Mouse (Mus musculus) heart, postnatal 0 days (tissue): ENCODE results near the gene Cbs. TPM values are rescaled to one million over a fixed set of nuclear protein-coding genes. Genes with fewer than 3 reads are reported as not detected.
"Not testable (repeated sequence)": the region's sequence is repeated elsewhere in the genome, so short reads cannot be mapped to it uniquely, and the experiment has no call there.

Experiments used
- ATAC-seq: fragments of 200-750 bp; cut with Nextera tagmentation; 2 replicates; pipeline ENCODE4 v1.8.0; 2017; ENCODE audit warnings: low read depth, moderate number of reproducible peaks, moderate library complexity; ENCODE audit not compliant: insufficient read depth
- DNase-seq: peaks from one replicate; pipeline ENCODE4 v3.0.0-alpha.2; 2016; ENCODE audit warnings: low spot score
- H3K27ac ChIP-seq: fragments of 300-500 bp; sonication (generic); 2 replicates; pipeline ENCODE4 v1.5.1; 2014; ENCODE audit warnings: low read depth, mild to moderate bottlenecking
- H3K27me3 ChIP-seq: fragments of 300-500 bp; sonication (generic); 2 replicates; pipeline ENCODE4 v1.6.1; 2014; ENCODE audit warnings: low read length, mixed read lengths; ENCODE audit not compliant: control insufficient read depth, insufficient read depth
- H3K36me3 ChIP-seq: fragments of 300-500 bp; sonication (generic); replicated peaks from 2 replicates; pipeline ENCODE4 v1.6.1; 2014; ENCODE audit warnings: low read length, mixed read lengths; ENCODE audit not compliant: control insufficient read depth, insufficient read depth
- H3K4me1 ChIP-seq: fragments of 300-500 bp; sonication (generic); 2 replicates; pipeline ENCODE4 v1.6.1; 2014; ENCODE audit warnings: antibody characterized with exemption; ENCODE audit not compliant: control insufficient read depth, insufficient read depth
- H3K4me2 ChIP-seq: fragments of 300-500 bp; sonication (generic); 2 replicates; pipeline ENCODE4 v1.6.1; 2014; ENCODE audit warnings: low read depth, mild to moderate bottlenecking, low read length, moderate library complexity
- H3K4me3 ChIP-seq: fragments of 300-500 bp; sonication (generic); 2 replicates; pipeline ENCODE4 v1.5.1; 2014; ENCODE audit warnings: low read depth, low read length
- H3K9ac ChIP-seq: fragments of 300-500 bp; sonication (generic); replicated peaks from 2 replicates; pipeline ENCODE4 v1.6.1; 2014; ENCODE audit warnings: low read depth, low read length, mixed read lengths
- H3K9me3 ChIP-seq: fragments of 300-500 bp; sonication (generic); replicated peaks from 2 replicates; pipeline ENCODE4 v1.6.1; 2016; ENCODE audit warnings: low read length; ENCODE audit not compliant: control insufficient read depth
- CTCF ChIP-seq: IDR thresholded peaks from 2 replicates; pipeline ENCODE4 v1.5.1; 2016; ENCODE audit warnings: antibody characterized with exemption, control low read depth, low read depth
- EP300 ChIP-seq: IDR thresholded peaks from 2 replicates; pipeline ENCODE4 v1.6.1; 2016; ENCODE audit warnings: antibody characterized with exemption, low read depth
- WGBS: fragments of 180-500 bp; shearing (Covaris S2); extraction: QIAGEN DNeasy Blood & Tissue Kit; methylation state at CpG from one replicate; pipeline ENCODE4 v1.1.7; 2014; 5-methylcytosine and 5-hydroxymethylcytosine counted together
- polyA plus RNA-seq: library from polyadenylated mRNA; unstranded; fragments of >200 nt; fragmentation: Nextera tagmentation; extraction: Ambion mirVana; gene quantifications from 2 replicates; pipeline ENCODE4 v1.2.1, GENCODE M21; 2015
- total RNA-seq: library from RNA; depleted of rRNA; stranded (reverse); fragments of >200 nt; gene quantifications from 2 replicates; pipeline ENCODE4 v1.2.3, GENCODE M21; 2014; ENCODE audit warnings: low replicate concordance

Gene Cbs
- total and polyA plus RNA-seq, 2 experiments from 2014 or later = 0.27 to 2.1 TPM

DNA sequence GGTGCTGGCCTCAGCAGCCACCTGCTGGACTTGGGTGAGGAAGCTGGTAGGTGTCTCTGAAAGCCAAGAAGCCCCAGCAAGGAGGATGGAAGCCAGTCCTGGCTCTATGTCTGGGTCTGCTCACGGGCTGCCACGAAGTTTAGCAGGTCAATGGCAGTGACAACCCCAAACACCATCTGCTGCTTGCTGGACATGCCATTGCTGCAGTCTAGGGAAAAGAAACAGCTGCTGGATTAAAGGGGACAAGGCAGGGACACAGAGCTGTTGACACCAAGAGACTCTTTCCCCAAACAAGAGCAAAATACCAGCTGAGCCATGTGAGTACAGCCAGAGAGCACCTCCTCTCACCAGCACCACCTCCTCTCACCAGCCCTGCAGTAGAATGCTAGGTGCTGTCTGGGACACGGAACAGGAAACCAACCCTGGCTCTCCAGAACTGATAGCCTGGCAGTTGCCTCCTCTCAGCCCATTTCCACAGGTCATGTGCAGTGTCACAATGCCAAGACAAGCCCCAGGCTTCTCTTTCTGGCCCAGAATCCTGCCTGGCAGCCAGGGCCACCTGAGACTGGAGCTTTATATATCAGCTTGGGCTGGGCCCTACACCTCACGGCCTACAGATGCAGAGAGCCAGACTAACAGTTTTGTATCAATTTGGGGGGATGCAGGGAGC is 23.8 kb downstream of the Cbs start:
- no peak overlapping the region for H3K4me3 ChIP-seq
- ATAC-seq (peak; percentile 20; the same call in 1 of the 2 replicates), DNase-seq (no peak)
- no peak overlapping the region for H3K4me2 ChIP-seq
- H3K9ac ChIP-seq = no peak overlapping the region
- no peaks in the 10 kb centered on the region for H3K36me3 ChIP-seq
- no peak overlapping the region for H3K27ac ChIP-seq
- H3K9me3 ChIP-seq = no peaks in the 10 kb centered on the region
- H3K4me1 ChIP-seq = no peaks in the 10 kb centered on the region
- no peak for TF ChIP-seq EP300
- TF ChIP-seq CTCF = no peak
- WGBS = 39% methylated on average over 4 of the region's 4 CpGs
- H3K27me3 ChIP-seq = no peaks in the 10 kb centered on the region

DNA sequence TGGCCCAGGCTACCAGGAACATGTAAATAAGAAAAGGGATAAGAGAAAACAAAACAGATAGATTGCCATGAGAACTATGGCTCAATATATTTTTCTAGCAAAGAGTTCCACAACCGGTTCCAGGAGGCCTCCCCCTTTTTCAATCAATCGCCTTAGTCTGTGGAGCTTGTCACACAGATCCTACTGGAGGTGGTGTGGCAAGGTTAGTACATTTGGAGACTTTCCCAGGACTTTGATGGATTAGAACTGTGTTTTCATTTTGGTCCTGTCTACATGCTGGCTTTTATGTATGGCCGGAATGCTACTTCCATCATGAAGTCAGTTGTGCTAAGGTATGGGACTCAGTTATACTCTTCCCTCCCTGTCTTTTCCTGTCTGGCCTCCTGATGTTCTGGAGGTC is 27.1 kb downstream of the Cbs start:
- Histone ChIP-seq H3K36me3 (peaks cover 18% of the 10 kb centered on the region), H3K27ac (no peak overlapping the region), H3K27me3 (no peaks in the 10 kb centered on the region), H3K4me1 (no peaks in the 10 kb centered on the region), H3K9ac (no peak overlapping the region), H3K4me2 (no peak overlapping the region), H3K9me3 (no peaks in the 10 kb centered on the region), H3K4me3 (no peak overlapping the region)
- ATAC-seq (no peak), DNase-seq (no peak)
- TF ChIP-seq EP300 (no peak), CTCF (no peak)
- WGBS = 87% methylated on average over 3 of the region's 3 CpGs

DNA sequence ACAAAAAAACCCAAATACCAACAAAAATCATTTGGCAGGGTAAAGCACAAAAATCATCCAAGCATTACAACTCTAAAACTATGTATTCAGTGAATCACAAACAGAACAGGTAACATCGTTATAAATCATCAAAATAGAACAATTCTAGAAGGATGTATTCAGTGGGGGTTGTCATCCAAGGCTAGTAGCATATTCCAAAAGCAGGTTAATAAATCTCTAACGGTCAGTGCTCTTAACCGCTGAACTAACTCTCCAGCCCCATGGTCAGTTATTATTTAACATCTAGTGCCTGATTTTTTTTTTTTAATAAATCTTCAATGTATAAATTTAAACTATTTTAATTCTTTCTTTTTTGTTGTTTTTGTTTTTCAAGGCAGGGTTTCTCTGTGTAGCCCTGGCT is 27.9 kb downstream of the Cbs start:
- 94% methylated on average over 3 of the region's 3 CpGs for WGBS
- H3K4me3 ChIP-seq, DNase-seq, H3K27me3 ChIP-seq, H3K4me1 ChIP-seq, ATAC-seq, H3K9ac ChIP-seq, H3K27ac ChIP-seq, H3K4me2 ChIP-seq, H3K9me3 ChIP-seq: not testable (repeated sequence)
- peaks cover 25% of the 10 kb centered on the region for H3K36me3 ChIP-seq

DNA sequence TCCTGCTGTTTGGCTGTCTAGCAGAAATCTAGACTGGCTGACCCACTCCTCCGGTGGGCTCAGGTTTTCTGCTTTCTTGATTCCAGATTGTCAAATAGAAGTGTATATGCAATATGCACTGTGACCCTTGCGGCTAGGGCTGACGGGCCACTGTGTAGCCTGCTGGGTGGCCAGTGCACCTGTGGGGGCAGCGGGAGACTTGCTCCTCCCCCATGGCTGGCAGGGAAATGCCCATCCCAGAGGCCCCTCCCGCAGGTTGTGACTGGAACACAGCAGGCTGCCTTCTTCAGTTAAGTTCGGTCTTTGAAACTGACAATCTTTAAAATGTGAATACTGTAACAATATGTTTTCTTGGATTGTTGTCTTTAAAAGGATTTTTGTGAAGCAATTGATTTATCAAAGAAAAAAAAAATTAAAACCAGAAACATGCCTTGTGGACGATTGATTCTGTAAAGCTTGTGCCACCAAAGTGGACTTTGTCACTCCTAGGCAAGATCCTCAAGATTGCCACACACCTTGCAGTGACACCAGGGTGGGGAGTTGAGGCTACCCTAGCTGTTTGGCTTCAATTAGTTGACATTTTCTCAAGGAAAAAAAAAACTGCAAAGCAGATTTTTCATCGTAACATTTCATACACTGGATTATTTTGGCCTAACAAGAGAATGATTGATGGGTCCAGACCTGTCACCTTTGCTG is 29.6 kb downstream of the Cbs start:
- no peaks in the 10 kb centered on the region for H3K27me3 ChIP-seq
- no peaks in the 10 kb centered on the region for H3K9me3 ChIP-seq
- no peak overlapping the region for H3K27ac ChIP-seq
- DNase-seq (no peak), ATAC-seq (no peak)
- TF ChIP-seq EP300 = no peak
- no peak for TF ChIP-seq CTCF
- no peaks in the 10 kb centered on the region for H3K4me1 ChIP-seq
- H3K4me3 ChIP-seq = no peak overlapping the region
- peaks cover 43% of the 10 kb centered on the region for H3K36me3 ChIP-seq
- H3K9ac ChIP-seq = no peak overlapping the region
- WGBS = 85% methylated on average over 8 of the region's 8 CpGs
- H3K4me2 ChIP-seq = no peak overlapping the region

DNA sequence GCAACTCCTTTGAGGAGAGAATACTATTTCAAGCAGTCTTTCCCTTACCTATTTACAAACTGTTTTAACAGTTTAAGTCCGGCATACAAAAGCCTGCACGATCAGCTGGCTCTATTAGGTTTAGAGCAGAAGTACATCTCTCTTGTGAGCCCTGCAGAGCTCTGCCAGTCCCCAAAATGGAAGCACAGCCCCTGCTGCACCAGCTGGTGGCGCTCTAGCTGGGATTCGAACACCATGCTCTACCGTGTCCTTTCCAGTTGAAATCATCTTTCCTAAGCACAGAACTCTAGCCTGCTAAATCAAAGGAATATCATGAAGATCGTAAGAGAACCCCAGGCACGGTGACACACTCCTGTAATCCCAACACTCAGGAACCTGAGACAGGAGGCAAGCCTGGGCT is 30.6 kb downstream of the Cbs start:
- WGBS = 77% methylated on average over 7 of the region's 7 CpGs
- no peak overlapping the region for H3K27ac ChIP-seq
- H3K4me2 ChIP-seq = no peak overlapping the region
- no peaks in the 10 kb centered on the region for H3K27me3 ChIP-seq
- H3K36me3 ChIP-seq = peaks cover 46% of the 10 kb centered on the region
- H3K9me3 ChIP-seq = no peaks in the 10 kb centered on the region
- DNase-seq (no peak), ATAC-seq (no peak)
- no peak for TF ChIP-seq CTCF
- no peak for TF ChIP-seq EP300
- 0 out of 2 replicates have a peak, but pooled peaks cover 5% of the 10 kb centered on the region for H3K4me1 ChIP-seq
- no peak overlapping the region for H3K4me3 ChIP-seq
- no peak overlapping the region for H3K9ac ChIP-seq

DNA sequence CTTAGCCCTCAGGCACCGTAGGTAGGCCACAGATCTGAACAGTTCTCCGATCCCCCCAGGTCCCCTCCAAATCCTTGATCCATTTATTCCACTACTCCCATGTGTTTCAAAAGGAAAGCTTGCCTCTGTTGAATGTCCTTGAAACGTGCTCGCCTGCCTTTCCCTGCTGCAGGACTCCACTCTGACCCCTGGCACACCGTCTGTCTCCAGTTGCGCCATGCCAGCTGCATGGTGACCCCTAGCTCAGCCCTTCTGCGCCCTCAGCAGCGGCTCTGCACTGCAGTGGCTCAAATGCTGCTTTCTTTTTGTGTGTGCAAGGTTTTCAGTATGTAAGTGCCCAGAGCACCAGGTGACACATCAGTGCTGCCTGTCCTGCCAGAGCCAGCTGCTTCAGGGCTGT is 38.4 kb downstream of the Cbs start:
- WGBS = 78% methylated on average over 8 of the region's 8 CpGs
- H3K36me3 ChIP-seq = peaks cover 43% of the 10 kb centered on the region

More for the DNA sequence above, 38.4 kb downstream of the Cbs start:
- Histone ChIP-seq H3K9ac (no peak overlapping the region), H3K9me3 (no peaks in the 10 kb centered on the region), H3K4me1 (0 out of 2 replicates have a peak, but pooled peaks cover 5% of the 10 kb centered on the region), H3K4me3 (no peak overlapping the region), H3K27me3 (no peaks in the 10 kb centered on the region), H3K27ac (no peak overlapping the region), H3K4me2 (no peak overlapping the region)
- DNase-seq (no peak), ATAC-seq (no peak)
- TF ChIP-seq EP300 = no peak
- no peak for TF ChIP-seq CTCF
